Mouse (Mus musculus): ENCODE measurements around the gene Atxn7l2. TPM values are rescaled to one million over a fixed set of nuclear protein-coding genes. Genes with fewer than 3 reads are reported as not detected.

The Atxn7l2 gene
- total and polyA plus RNA-seq, 3 experiments, result 1.8 to 4.2 (median 2.6) TPM

- Histone ChIP-seq H3K36me3 (ENCODE audit: control insufficient read depth, insufficient read depth, low read length) (no peaks in the 10 kb centered on the region), H3K79me2 (replicated peaks; ENCODE audit: control insufficient read depth, insufficient read depth, low read length) (no peaks in the 10 kb centered on the region), H3K4me1 (ENCODE audit: control insufficient read depth, insufficient read depth, low read length) (peaks cover 6% of the 10 kb centered on the region), H3K27ac (no peak overlapping the region), H3K27me3 (ENCODE audit: control insufficient read depth, insufficient read depth, low read length) (no peaks in the 10 kb centered on the region), H3K9ac (ENCODE audit: low read depth, low read length) (no peak overlapping the region), H3K4me3 (no peak overlapping the region)
- TF ChIP-seq EP300 (IDR thresholded peaks at IDR 0.05; ENCODE audit: insufficient read depth, low read depth, low read length) (no peak), POLR2A (IDR thresholded peaks at IDR 0.05; ENCODE audit: insufficient read depth, low read depth, low read length) (no peak), CTCF (IDR thresholded peaks at IDR 0.05) (no peak)
- DNase-seq, result peak in 1 of 2 experiments; percentile 15
- intact Hi-C loops (cut with DNase I), result no loop called here
- 94% methylated on average over 6 of the region's 6 CpGs for WGBS
Observed at GRCm38 (mm10) chr3:108199231-108199630, 11.5 kb downstream of the Atxn7l2 start.

GRCm38 (mm10) chr3:108197066-108197497, 13.7 kb downstream of the Atxn7l2 start:
- H3K36me3 ChIP-seq (ENCODE audit: control insufficient read depth, insufficient read depth, low read length), result no peaks in the 10 kb centered on the region
- no peak overlapping the region for H3K27ac ChIP-seq
- no peak overlapping the region for H3K9ac ChIP-seq (ENCODE audit: low read depth, low read length)
- no peak for TF ChIP-seq POLR2A (IDR thresholded peaks at IDR 0.05; ENCODE audit: insufficient read depth, low read depth, low read length)
- no peak for TF ChIP-seq EP300 (IDR thresholded peaks at IDR 0.05; ENCODE audit: insufficient read depth, low read depth, low read length)
- TF ChIP-seq CTCF (IDR thresholded peaks at IDR 0.05), result no peak
- no peaks in the 10 kb centered on the region for H3K27me3 ChIP-seq (ENCODE audit: control insufficient read depth, insufficient read depth, low read length)
- intact Hi-C loops (cut with DNase I), result no loop called here
- no peaks in the 10 kb centered on the region for H3K79me2 ChIP-seq (replicated peaks; ENCODE audit: control insufficient read depth, insufficient read depth, low read length)
- H3K4me3 ChIP-seq, result no peak overlapping the region
- H3K4me1 ChIP-seq (ENCODE audit: control insufficient read depth, insufficient read depth, low read length), result peaks cover 6% of the 10 kb centered on the region
- 26% methylated on average over 14 of the region's 14 CpGs for WGBS
- peak in 1 of 2 experiments; percentile 46 for DNase-seq

- TF ChIP-seq POLR2A (IDR thresholded peaks at IDR 0.05; ENCODE audit: insufficient read depth, low read depth, low read length), result no peak
- TF ChIP-seq CTCF (IDR thresholded peaks at IDR 0.05), result no peak
- no peak for TF ChIP-seq EP300 (IDR thresholded peaks at IDR 0.05; ENCODE audit: insufficient read depth, low read depth, low read length)
- Histone ChIP-seq H3K27me3 (ENCODE audit: control insufficient read depth, insufficient read depth, low read length) (no peaks in the 10 kb centered on the region), H3K4me1 (ENCODE audit: control insufficient read depth, insufficient read depth, low read length) (peaks cover 5% of the 10 kb centered on the region), H3K9ac (ENCODE audit: low read depth, low read length) (no peak overlapping the region), H3K36me3 (ENCODE audit: control insufficient read depth, insufficient read depth, low read length) (no peaks in the 10 kb centered on the region), H3K27ac (no peak overlapping the region; the same call in 1 of the 2 replicates), H3K4me3 (no peak overlapping the region), H3K79me2 (replicated peaks; ENCODE audit: control insufficient read depth, insufficient read depth, low read length) (no peaks in the 10 kb centered on the region)
- intact Hi-C loops (cut with DNase I), result no loop called here
- WGBS, result 59% methylated on average over 7 of the region's 7 CpGs
- peak in 1 of 2 experiments; percentile 17 for DNase-seq
Observed at GRCm38 (mm10) chr3:108195941-108196590, 14.7 kb downstream of the Atxn7l2 start.

GRCm38 (mm10) chr3:108195287-108195686, 15.4 kb downstream of the Atxn7l2 start:
- DNase-seq, result no peak
- Histone ChIP-seq H3K9ac (ENCODE audit: low read depth, low read length) (no peak overlapping the region), H3K27ac (no peak overlapping the region), H3K4me1 (ENCODE audit: control insufficient read depth, insufficient read depth, low read length) (peaks cover 5% of the 10 kb centered on the region), H3K4me3 (no peak overlapping the region), H3K36me3 (ENCODE audit: control insufficient read depth, insufficient read depth, low read length) (no peaks in the 10 kb centered on the region), H3K79me2 (replicated peaks; ENCODE audit: control insufficient read depth, insufficient read depth, low read length) (no peaks in the 10 kb centered on the region), H3K27me3 (ENCODE audit: control insufficient read depth, insufficient read depth, low read length) (no peaks in the 10 kb centered on the region)
- WGBS, result 81% methylated on average over 4 of the region's 4 CpGs
- TF ChIP-seq POLR2A (IDR thresholded peaks at IDR 0.05; ENCODE audit: insufficient read depth, low read depth, low read length), result no peak
- no peak for TF ChIP-seq CTCF (IDR thresholded peaks at IDR 0.05)
- intact Hi-C loops (cut with DNase I), result no loop called here

GRCm38 (mm10) chr3:108193686-108194085, 17.0 kb downstream of the Atxn7l2 start:
- Histone ChIP-seq H3K27me3 (ENCODE audit: control insufficient read depth, insufficient read depth, low read length) (no peaks in the 10 kb centered on the region), H3K4me1 (ENCODE audit: control insufficient read depth, insufficient read depth, low read length) (peaks cover 7% of the 10 kb centered on the region), H3K4me3 (no peak overlapping the region), H3K27ac (no peak overlapping the region), H3K36me3 (ENCODE audit: control insufficient read depth, insufficient read depth, low read length) (no peaks in the 10 kb centered on the region), H3K79me2 (replicated peaks; ENCODE audit: control insufficient read depth, insufficient read depth, low read length) (no peaks in the 10 kb centered on the region), H3K9ac (ENCODE audit: low read depth, low read length) (no peak overlapping the region)
- WGBS, result 63% methylated on average over 4 of the region's 4 CpGs
- TF ChIP-seq CTCF (IDR thresholded peaks at IDR 0.05) (no peak), POLR2A (IDR thresholded peaks at IDR 0.05; ENCODE audit: insufficient read depth, low read depth, low read length) (no peak), EP300 (IDR thresholded peaks at IDR 0.05; ENCODE audit: insufficient read depth, low read depth, low read length) (no peak)
- intact Hi-C loops (cut with DNase I), result no loop called here
- no peak for DNase-seq

- TF ChIP-seq POLR2A (IDR thresholded peaks at IDR 0.05; ENCODE audit: insufficient read depth, low read depth, low read length), result no peak
- TF ChIP-seq EP300 (IDR thresholded peaks at IDR 0.05; ENCODE audit: insufficient read depth, low read depth, low read length), result no peak
- no peak for TF ChIP-seq CTCF (IDR thresholded peaks at IDR 0.05)
- H3K27ac ChIP-seq, result no peak overlapping the region
- H3K4me1 ChIP-seq (ENCODE audit: control insufficient read depth, insufficient read depth, low read length), result peaks cover 6% of the 10 kb centered on the region; the same call in 1 of the 2 replicates
- no peak overlapping the region for H3K4me3 ChIP-seq
- H3K79me2 ChIP-seq (replicated peaks; ENCODE audit: control insufficient read depth, insufficient read depth, low read length), result no peaks in the 10 kb centered on the region
- H3K27me3 ChIP-seq (ENCODE audit: control insufficient read depth, insufficient read depth, low read length), result no peaks in the 10 kb centered on the region
- no peaks in the 10 kb centered on the region for H3K36me3 ChIP-seq (ENCODE audit: control insufficient read depth, insufficient read depth, low read length)
- peak; percentile 2 to 12 for DNase-seq
- intact Hi-C loops (cut with DNase I), result no loop called here
- H3K9ac ChIP-seq (ENCODE audit: low read depth, low read length), result no peak overlapping the region
- WGBS, result 24% methylated on average over 5 of the region's 5 CpGs
Observed at GRCm38 (mm10) chr3:108189897-108190296, 20.8 kb downstream of the Atxn7l2 start.

Measured in heart, adult 2 months (tissue).